Mouse (Mus musculus) embryonic facial prominence, embryonic 10.5 days (tissue): ENCODE measurements at regions not wholly inside any gene's neighbourhood (a gene's known extent, or its start where the extent isn't known, plus 50 kb on each side); places are given as distances from the start of the nearest gene placed in this dataset.
A peak's percentile ranks its signal among the peaks of the same experiment; 100 is the strongest.

Experiments used
- DNase-seq: peaks from one replicate; pipeline ENCODE4 v3.0.0-alpha.2; 2017; ENCODE audit warnings: low spot score
- H3K27ac ChIP-seq: fragments of 300-500 bp; sonication (generic); replicated peaks from 2 replicates; pipeline ENCODE4 v1.5.1; 2016; ENCODE audit warnings: mild to moderate bottlenecking
- H3K27me3 ChIP-seq: fragments of 300-500 bp; sonication (generic); replicated peaks from 2 replicates; pipeline ENCODE4 v1.6.1; 2016; ENCODE audit warnings: low read depth, mild to moderate bottlenecking; ENCODE audit not compliant: poor library complexity, severe bottlenecking
- H3K36me3 ChIP-seq: fragments of 300-500 bp; sonication (generic); replicated peaks from 2 replicates; pipeline ENCODE4 v1.6.1; 2016; ENCODE audit warnings: mild to moderate bottlenecking, moderate library complexity
- H3K4me1 ChIP-seq: fragments of 300-500 bp; sonication (generic); 2 replicates; pipeline ENCODE4 v1.6.1; 2016
- H3K4me3 ChIP-seq: fragments of 300-500 bp; sonication (generic); 2 replicates; pipeline ENCODE4 v1.5.1; 2016; ENCODE audit warnings: mild to moderate bottlenecking, moderate library complexity
- H3K9me3 ChIP-seq: fragments of 300-500 bp; sonication (generic); 2 replicates; pipeline ENCODE4 v1.6.1; 2016; ENCODE audit warnings: mild to moderate bottlenecking
- WGBS: fragments of 180-500 bp; shearing (Covaris S2); methylation state at CpG from one replicate; pipeline ENCODE4 v1.1.7; 2016; 5-methylcytosine and 5-hydroxymethylcytosine counted together

GRCm38 (mm10) chr14:73730796-73731195, 69.8 kb downstream of the Gm21750 start:
- Histone ChIP-seq H3K4me1 (no peaks in the 10 kb centered on the region), H3K9me3 (no peaks in the 10 kb centered on the region), H3K27ac (no peak overlapping the region), H3K4me3 (no peak overlapping the region), H3K27me3 (no peaks in the 10 kb centered on the region), H3K36me3 (no peaks in the 10 kb centered on the region)
- DNase-seq, result no peak
- 93% methylated on average over 1 of the region's 1 CpGs for WGBS

- DNase-seq, result no peak
- Histone ChIP-seq H3K9me3 (no peaks in the 10 kb centered on the region), H3K4me3 (no peak overlapping the region), H3K27me3 (no peaks in the 10 kb centered on the region), H3K36me3 (no peaks in the 10 kb centered on the region), H3K4me1 (no peaks in the 10 kb centered on the region), H3K27ac (no peak overlapping the region)
- WGBS, result 46% methylated on average over 3 of the region's 3 CpGs
These were observed 71.1 kb downstream of the Gm21750 start for GRCm38 (mm10) chr14:73732161-73732560.

- no peak for DNase-seq
- 88% methylated on average over 6 of the region's 6 CpGs for WGBS
- Histone ChIP-seq H3K9me3 (no peaks in the 10 kb centered on the region), H3K27me3 (no peaks in the 10 kb centered on the region), H3K4me3 (no peak overlapping the region), H3K4me1 (no peaks in the 10 kb centered on the region), H3K27ac (no peak overlapping the region), H3K36me3 (no peaks in the 10 kb centered on the region)
These were observed 89.8 kb downstream of the Gm21750 start for GRCm38 (mm10) chr14:73750790-73751189.

GRCm38 (mm10) chr14:73759986-73760385, 99.0 kb downstream of the Gm21750 start:
- DNase-seq, result no peak
- H3K36me3 ChIP-seq, result no peaks in the 10 kb centered on the region
- no peaks in the 10 kb centered on the region for H3K9me3 ChIP-seq
- H3K27ac ChIP-seq, result no peak overlapping the region
- no peaks in the 10 kb centered on the region for H3K4me1 ChIP-seq
- WGBS, result 80% methylated on average over 1 of the region's 1 CpGs
- no peak overlapping the region for H3K4me3 ChIP-seq
- H3K27me3 ChIP-seq, result no peaks in the 10 kb centered on the region

GRCm38 (mm10) chr14:73772964-73773363, 111.9 kb downstream of the Gm21750 start:
- Histone ChIP-seq H3K27me3 (no peaks in the 10 kb centered on the region), H3K4me3 (no peak overlapping the region), H3K36me3 (no peaks in the 10 kb centered on the region), H3K27ac (no peak overlapping the region), H3K9me3 (no peaks in the 10 kb centered on the region), H3K4me1 (no peaks in the 10 kb centered on the region)
- WGBS, result 80% methylated on average over 3 of the region's 3 CpGs
- DNase-seq, result no peak

GRCm38 (mm10) chr14:73773810-73774209, 112.8 kb downstream of the Gm21750 start:
- no peak overlapping the region for H3K4me3 ChIP-seq
- H3K27me3 ChIP-seq, result no peaks in the 10 kb centered on the region
- H3K27ac ChIP-seq, result no peak overlapping the region
- DNase-seq, result no peak
- no peaks in the 10 kb centered on the region for H3K4me1 ChIP-seq
- 26% methylated on average over 1 of the region's 1 CpGs for WGBS
- H3K36me3 ChIP-seq, result no peaks in the 10 kb centered on the region
- H3K9me3 ChIP-seq, result no peaks in the 10 kb centered on the region

- Histone ChIP-seq H3K36me3 (no peaks in the 10 kb centered on the region), H3K4me1 (no peaks in the 10 kb centered on the region), H3K27ac (no peak overlapping the region), H3K9me3 (no peaks in the 10 kb centered on the region), H3K4me3 (no peak overlapping the region), H3K27me3 (no peaks in the 10 kb centered on the region)
- 16% methylated on average over 1 of the region's 1 CpGs for WGBS
- DNase-seq, result peak; percentile 52
These were observed 115.0 kb downstream of the Gm21750 start for GRCm38 (mm10) chr14:73776066-73776465.

GRCm38 (mm10) chr14:73807169-73807568, 146.1 kb downstream of the Gm21750 start:
- Histone ChIP-seq H3K36me3 (no peaks in the 10 kb centered on the region), H3K27me3 (no peaks in the 10 kb centered on the region), H3K27ac (no peak overlapping the region), H3K9me3 (no peaks in the 10 kb centered on the region), H3K4me3 (no peak overlapping the region), H3K4me1 (no peaks in the 10 kb centered on the region)
- no peak for DNase-seq

- Histone ChIP-seq H3K4me1 (no peaks in the 10 kb centered on the region), H3K4me3 (no peak overlapping the region), H3K36me3 (no peaks in the 10 kb centered on the region), H3K9me3 (no peaks in the 10 kb centered on the region), H3K27me3 (no peaks in the 10 kb centered on the region), H3K27ac (no peak overlapping the region)
- WGBS, result 81% methylated on average over 6 of the region's 6 CpGs
- DNase-seq, result no peak
These were observed 177.9 kb downstream of the Gm21750 start for GRCm38 (mm10) chr14:73838890-73839289.

GRCm38 (mm10) chr14:73861782-73862181, 200.8 kb downstream of the Gm21750 start:
- DNase-seq, result peak; percentile 24
- H3K36me3 ChIP-seq, result no peaks in the 10 kb centered on the region
- H3K4me1 ChIP-seq, result no peaks in the 10 kb centered on the region
- no peaks in the 10 kb centered on the region for H3K9me3 ChIP-seq
- no peak overlapping the region for H3K4me3 ChIP-seq
- 33% methylated on average over 2 of the region's 2 CpGs for WGBS
- H3K27ac ChIP-seq, result no peak overlapping the region
- H3K27me3 ChIP-seq, result no peaks in the 10 kb centered on the region

- H3K4me3 ChIP-seq, result no peak overlapping the region
- no peaks in the 10 kb centered on the region for H3K4me1 ChIP-seq
- DNase-seq, result no peak
- no peaks in the 10 kb centered on the region for H3K36me3 ChIP-seq
- H3K27ac ChIP-seq, result no peak overlapping the region
- no peaks in the 10 kb centered on the region for H3K9me3 ChIP-seq
- H3K27me3 ChIP-seq, result no peaks in the 10 kb centered on the region
These were observed 213.3 kb downstream of the Gm21750 start for GRCm38 (mm10) chr14:73874337-73874736.

- WGBS, result 85% methylated on average over 3 of the region's 3 CpGs
- Histone ChIP-seq H3K36me3 (no peaks in the 10 kb centered on the region), H3K27me3 (no peaks in the 10 kb centered on the region), H3K9me3 (no peaks in the 10 kb centered on the region), H3K27ac (no peak overlapping the region), H3K4me3 (no peak overlapping the region), H3K4me1 (no peaks in the 10 kb centered on the region)
- DNase-seq, result no peak
These were observed 214.9 kb downstream of the Gm21750 start for GRCm38 (mm10) chr14:73875916-73876315.

GRCm38 (mm10) chr14:73878267-73878666, 217.2 kb downstream of the Gm21750 start:
- no peak for DNase-seq
- 70% methylated on average over 1 of the region's 1 CpGs for WGBS
- H3K9me3 ChIP-seq, result no peaks in the 10 kb centered on the region
- H3K27ac ChIP-seq, result no peak overlapping the region
- no peaks in the 10 kb centered on the region for H3K36me3 ChIP-seq
- no peak overlapping the region for H3K4me3 ChIP-seq
- no peaks in the 10 kb centered on the region for H3K27me3 ChIP-seq
- no peaks in the 10 kb centered on the region for H3K4me1 ChIP-seq

- Histone ChIP-seq H3K36me3 (no peaks in the 10 kb centered on the region), H3K9me3 (no peaks in the 10 kb centered on the region), H3K27ac (no peak overlapping the region), H3K4me1 (no peaks in the 10 kb centered on the region), H3K4me3 (no peak overlapping the region), H3K27me3 (no peaks in the 10 kb centered on the region)
- no peak for DNase-seq
- 74% methylated on average over 3 of the region's 3 CpGs for WGBS
These were observed 217.9 kb downstream of the Gm21750 start for GRCm38 (mm10) chr14:73878866-73879419.
